Mouse (Mus musculus) telencephalon, adult 2 months (tissue): ENCODE data around the gene Fam83g.

ENCODE experiments used
- DNase-seq: peaks from one replicate; pipeline ENCODE4 v3.0.0-alpha.2; 2011; ENCODE audit warnings: low read depth, low spot score

Gene Fam83g

GRCm38 (mm10) chr11:61652216-61652615 lies 31.7 kb upstream of the Fam83g start:
- DNase-seq = no peak

GRCm38 (mm10) chr11:61652686-61653447 lies 31.0 kb upstream of the Fam83g start, which contains the start of gene Grap:
Gene Grap (plus strand): TSS chr11:61653265.
- DNase-seq = no peak

- no peak for DNase-seq
Observed at GRCm38 (mm10) chr11:61653568-61653967, 30.3 kb upstream of the Fam83g start.

- DNase-seq = no peak
Observed at GRCm38 (mm10) chr11:61654786-61655311, 29.0 kb upstream of the Fam83g start.

GRCm38 (mm10) chr11:61655649-61656048 lies 28.2 kb upstream of the Fam83g start:
- no peak for DNase-seq

- no peak for DNase-seq
Observed at GRCm38 (mm10) chr11:61656148-61656850, 27.6 kb upstream of the Fam83g start.

- no peak for DNase-seq
Observed at GRCm38 (mm10) chr11:61657432-61657831, 26.5 kb upstream of the Fam83g start.

- DNase-seq = no peak
Observed at GRCm38 (mm10) chr11:61658360-61658922, 25.4 kb upstream of the Fam83g start.

- DNase-seq = no peak
Observed at GRCm38 (mm10) chr11:61659011-61659858, 24.7 kb upstream of the Fam83g start.

GRCm38 (mm10) chr11:61660001-61660400 lies 23.9 kb upstream of the Fam83g start:
- no peak for DNase-seq

- DNase-seq = no peak
Observed at GRCm38 (mm10) chr11:61660806-61661392, 23.0 kb upstream of the Fam83g start.

- DNase-seq = no peak
Observed at GRCm38 (mm10) chr11:61662189-61662588, 21.7 kb upstream of the Fam83g start.

- no peak for DNase-seq
Observed at GRCm38 (mm10) chr11:61665401-61665800, 18.5 kb upstream of the Fam83g start.

- no peak for DNase-seq
Observed at GRCm38 (mm10) chr11:61665991-61666799, 17.7 kb upstream of the Fam83g start.

- DNase-seq = no peak
Observed at GRCm38 (mm10) chr11:61667248-61667647, 16.6 kb upstream of the Fam83g start.

GRCm38 (mm10) chr11:61667782-61668181 lies 16.1 kb upstream of the Fam83g start:
- no peak for DNase-seq

GRCm38 (mm10) chr11:61669492-61670490 lies 14.1 kb upstream of the Fam83g start:
- DNase-seq = no peak

GRCm38 (mm10) chr11:61671781-61672383 lies 12.0 kb upstream of the Fam83g start:
- no peak for DNase-seq

- no peak for DNase-seq
Observed at GRCm38 (mm10) chr11:61673686-61674085, 10.2 kb upstream of the Fam83g start.
